Mouse (Mus musculus) midbrain, embryonic 14.5 days (tissue): Measurements from ENCODE around the gene Akr1d1. TPM values are rescaled to one million over a fixed set of nuclear protein-coding genes. Genes with fewer than 3 reads are reported as not detected.

Experiments used
- ATAC-seq: fragments of 200-750 bp; cut with Nextera tagmentation; 2 replicates; pipeline ENCODE4 v1.8.0; 2017; ENCODE audit warnings: moderate number of reproducible peaks, moderate library complexity; ENCODE audit not compliant: low FRiP score, low TSS enrichment
- DNase-seq: peaks from one replicate; pipeline ENCODE4 v3.0.0-alpha.2; 2015
- H3K27ac ChIP-seq: fragments of 300-500 bp; sonication (generic); replicated peaks from 2 replicates; pipeline ENCODE4 v1.5.1; 2014; ENCODE audit warnings: mild to moderate bottlenecking, low read depth, low read length, moderate library complexity
- H3K27me3 ChIP-seq: fragments of 300-500 bp; sonication (generic); 2 replicates; pipeline ENCODE4 v1.6.1; 2014; ENCODE audit warnings: low read length, control low read depth, mixed read lengths; ENCODE audit not compliant: control insufficient read depth, insufficient read depth
- H3K36me3 ChIP-seq: fragments of 300-500 bp; sonication (generic); 2 replicates; pipeline ENCODE4 v1.6.1; 2014; ENCODE audit warnings: low read length, control low read depth; ENCODE audit not compliant: control insufficient read depth, insufficient read depth
- H3K4me1 ChIP-seq: fragments of 300-500 bp; sonication (generic); 2 replicates; pipeline ENCODE4 v1.6.1; 2014; ENCODE audit warnings: mild to moderate bottlenecking, antibody characterized with exemption, low read length, control low read depth; ENCODE audit not compliant: control insufficient read depth, insufficient read depth
- H3K4me2 ChIP-seq: fragments of 300-500 bp; sonication (generic); 2 replicates; pipeline ENCODE4 v1.6.1; 2014; ENCODE audit warnings: mild to moderate bottlenecking, low read length, moderate library complexity
- H3K4me3 ChIP-seq: fragments of 300-500 bp; sonication (generic); replicated peaks from 2 replicates; pipeline ENCODE4 v1.5.1; 2014; ENCODE audit warnings: low read depth, low read length
- H3K9ac ChIP-seq: fragments of 300-500 bp; sonication (generic); replicated peaks from 2 replicates; pipeline ENCODE4 v1.6.1; 2014; ENCODE audit warnings: mild to moderate bottlenecking, low read length, moderate library complexity
- H3K9me3 ChIP-seq: fragments of 300-500 bp; sonication (generic); 2 replicates; pipeline ENCODE4 v1.6.1; 2016; ENCODE audit warnings: low read length, control low read depth, mixed read lengths; ENCODE audit not compliant: control insufficient read depth
- WGBS: fragments of 180-500 bp; shearing (Covaris S2); extraction: QIAGEN DNeasy Blood & Tissue Kit; methylation state at CpG from one replicate; pipeline ENCODE4 v1.1.7; 2014; 5-methylcytosine and 5-hydroxymethylcytosine counted together
- polyA plus RNA-seq: library from polyadenylated mRNA; unstranded; fragments of >200 nt; fragmentation: Nextera tagmentation; extraction: Ambion mirVana; gene quantifications from 2 replicates; pipeline ENCODE4 v1.2.1, GENCODE M21; 2014

The Akr1d1 gene
- polyA plus RNA-seq, 1 experiment from 2014 or later = not detected

DNA sequence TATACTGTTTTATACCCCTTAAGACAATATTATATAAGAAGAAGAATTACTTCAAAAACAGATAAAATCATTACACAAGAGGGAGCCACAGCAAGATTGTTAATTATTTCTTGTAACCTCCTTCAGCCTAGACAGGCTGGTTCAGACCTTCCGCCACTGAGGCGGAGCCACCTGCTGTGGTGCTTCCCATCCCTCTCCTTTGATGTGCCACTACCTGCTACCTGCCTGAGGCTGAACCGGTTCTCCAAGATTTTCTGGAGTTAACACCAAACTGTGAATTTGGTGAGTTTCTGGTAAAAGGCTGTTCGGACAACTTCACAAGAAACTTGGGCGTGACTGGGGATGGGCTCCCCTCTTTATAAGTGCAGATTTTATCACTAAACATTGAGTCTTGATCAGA, 50.5 kb downstream of the Akr1d1 start:
- no peak for ATAC-seq
- 74% methylated on average over 5 of the region's 5 CpGs for WGBS
- no peaks in the 10 kb centered on the region for H3K27me3 ChIP-seq
- H3K27ac ChIP-seq = no peak overlapping the region
- H3K4me2 ChIP-seq = no peak overlapping the region
- no peaks in the 10 kb centered on the region for H3K36me3 ChIP-seq
- no peaks in the 10 kb centered on the region for H3K4me1 ChIP-seq
- no peak overlapping the region for H3K9ac ChIP-seq
- no peak for DNase-seq
- no peaks in the 10 kb centered on the region for H3K9me3 ChIP-seq
- no peak overlapping the region for H3K4me3 ChIP-seq

DNA sequence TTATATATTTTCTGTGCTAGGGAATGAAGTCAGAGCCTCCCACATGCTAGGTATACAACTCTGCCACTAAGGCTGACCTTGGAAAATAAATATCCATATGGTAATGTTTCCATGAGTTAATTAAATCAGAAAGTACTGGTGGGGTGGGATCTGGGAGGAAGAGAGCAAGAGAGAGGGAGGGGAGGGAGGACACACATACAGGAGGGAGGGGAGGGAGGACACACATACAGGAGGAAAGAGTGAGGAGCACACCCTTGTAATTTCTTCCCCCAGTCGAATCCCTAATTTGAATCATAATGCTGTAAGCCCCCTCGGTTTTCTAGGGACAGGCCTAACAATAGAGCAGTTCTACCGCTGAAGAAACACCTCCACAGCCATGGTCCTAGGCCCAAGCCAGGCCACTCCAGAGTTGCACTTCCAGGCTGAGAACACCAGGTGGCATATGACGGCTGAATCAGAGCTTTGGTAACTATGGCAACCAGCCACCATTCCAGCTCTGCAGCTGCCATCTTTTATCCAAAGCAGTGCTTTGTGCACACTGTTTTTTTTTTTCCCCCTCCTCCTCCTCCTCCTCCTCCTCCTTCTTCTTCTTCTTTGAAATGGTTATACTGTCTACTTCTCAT, 59.5 kb downstream of the Akr1d1 start:
- DNase-seq (peak; percentile 97), ATAC-seq (peak; percentile 78)
- H3K4me3 ChIP-seq = no peak overlapping the region
- H3K4me1 ChIP-seq = peaks cover 38% of the 10 kb centered on the region
- no peaks in the 10 kb centered on the region for H3K27me3 ChIP-seq
- no peak overlapping the region for H3K9ac ChIP-seq
- WGBS = 2% methylated on average over 4 of the region's 4 CpGs
- no peaks in the 10 kb centered on the region for H3K9me3 ChIP-seq
- no peaks in the 10 kb centered on the region for H3K36me3 ChIP-seq
- peak overlapping the region; percentile 86 for H3K27ac ChIP-seq
- peak overlapping the region; percentile 20; the same call in 1 of the 2 replicates for H3K4me2 ChIP-seq

DNA sequence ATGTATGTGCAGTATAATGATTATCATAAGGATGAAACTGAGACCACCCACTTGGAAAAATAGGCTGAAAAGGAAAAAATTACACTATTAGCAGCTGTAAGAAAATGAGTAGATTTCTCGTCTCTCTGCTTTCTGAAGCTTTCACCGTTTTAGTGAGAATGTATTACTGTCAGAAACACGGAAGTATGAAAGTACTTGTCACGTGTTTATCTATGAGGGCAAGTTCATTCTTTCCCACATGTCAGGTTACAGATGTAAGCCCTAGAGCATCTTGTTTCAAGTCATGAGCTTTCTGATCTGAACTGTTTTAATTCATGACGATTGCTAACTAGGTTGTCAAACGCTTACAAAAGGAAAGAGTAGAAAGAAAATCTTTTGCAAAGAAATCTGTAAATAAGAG, 60.8 kb downstream of the Akr1d1 start:
- Histone ChIP-seq H3K9me3 (no peaks in the 10 kb centered on the region), H3K27ac (peak overlapping the region; percentile 41; the same call in 1 of the 2 replicates), H3K9ac (no peak overlapping the region), H3K4me2 (peak overlapping the region; percentile 4; the same call in 1 of the 2 replicates), H3K4me3 (no peak overlapping the region), H3K4me1 (peaks cover 42% of the 10 kb centered on the region), H3K36me3 (no peaks in the 10 kb centered on the region), H3K27me3 (no peaks in the 10 kb centered on the region)
- peak; percentile 16 for DNase-seq
- WGBS = 58% methylated on average over 6 of the region's 6 CpGs
- no peak for ATAC-seq

DNA sequence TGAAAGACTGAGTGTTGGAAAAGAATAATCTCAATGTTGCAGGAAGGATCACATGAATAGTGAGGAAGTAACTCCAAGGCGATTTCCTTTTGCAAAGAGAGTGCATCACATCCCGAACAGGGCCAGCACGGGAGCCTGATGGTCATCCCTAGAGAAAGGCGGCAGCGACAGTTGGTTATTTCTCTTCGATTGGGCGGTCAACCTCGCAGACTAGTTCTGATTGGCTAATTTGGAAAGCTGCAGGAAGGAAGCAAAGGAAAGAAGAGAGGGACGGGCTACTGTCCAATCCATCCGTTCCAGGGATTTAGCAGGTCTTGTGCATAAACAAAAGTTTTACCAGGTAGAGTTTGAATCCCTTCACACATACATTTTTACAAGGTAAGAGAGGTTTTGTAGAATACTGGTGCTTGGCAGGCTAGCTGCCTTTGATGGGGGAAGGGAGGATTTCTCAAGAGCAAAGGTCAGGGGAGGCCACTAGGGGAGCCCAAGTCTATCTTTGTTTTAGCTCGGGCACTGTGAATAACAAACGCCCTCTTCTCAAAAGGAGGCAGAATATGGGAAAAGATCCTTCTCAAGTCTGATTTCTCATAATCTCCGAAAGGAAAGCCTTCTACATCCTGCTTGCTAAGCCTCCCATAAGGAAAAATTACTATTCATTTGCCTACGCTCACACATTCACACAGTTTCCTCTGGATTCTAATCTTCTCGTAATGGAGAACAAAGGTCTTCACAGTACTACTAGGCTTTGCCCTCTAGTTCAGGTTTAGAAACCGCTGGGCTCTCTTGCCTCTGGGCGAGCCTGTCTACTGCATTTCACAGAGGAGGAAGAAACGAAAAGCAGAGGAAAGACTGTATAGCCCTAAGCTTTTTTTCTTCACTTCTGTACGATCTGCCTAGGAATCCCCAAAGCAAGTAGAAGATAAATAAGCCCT, 62.4 kb downstream of the Akr1d1 start:
- 6% methylated on average over 19 of the region's 19 CpGs for WGBS
- Histone ChIP-seq H3K27ac (peak overlapping the region; percentile 92), H3K27me3 (no peaks in the 10 kb centered on the region), H3K4me1 (peaks cover 42% of the 10 kb centered on the region), H3K36me3 (no peaks in the 10 kb centered on the region), H3K9me3 (no peaks in the 10 kb centered on the region), H3K9ac (peak overlapping the region; percentile 27; the same call in 1 of the 2 replicates), H3K4me3 (peak overlapping the region; percentile 18), H3K4me2 (peak overlapping the region; percentile 45)
- ATAC-seq = peak; percentile 69
- peak; percentile 88 for DNase-seq

DNA sequence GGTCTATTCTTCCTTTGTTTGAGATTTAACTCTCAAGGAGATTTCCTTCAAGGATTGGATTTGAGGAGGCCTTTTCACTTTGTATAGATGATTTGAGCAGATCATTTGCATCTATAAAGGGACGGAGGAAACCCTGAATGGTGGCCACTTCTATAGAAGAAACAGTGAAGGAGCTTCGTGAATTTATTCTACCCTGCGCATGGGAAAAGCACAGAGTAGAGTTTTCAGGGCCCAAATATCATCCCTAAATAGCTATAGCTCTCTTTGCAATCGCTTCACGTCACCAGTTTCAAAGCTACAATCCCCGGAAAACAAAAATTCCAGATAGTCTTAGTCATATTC, 63.0 kb downstream of the Akr1d1 start:
- WGBS = 6% methylated on average over 6 of the region's 6 CpGs
- Histone ChIP-seq H3K4me2 (peak overlapping the region; percentile 45), H3K27me3 (no peaks in the 10 kb centered on the region), H3K9ac (no peak overlapping the region; the same call in 1 of the 2 replicates), H3K27ac (peak overlapping the region; percentile 92), H3K4me3 (peak overlapping the region; percentile 18), H3K4me1 (peaks cover 42% of the 10 kb centered on the region), H3K36me3 (no peaks in the 10 kb centered on the region), H3K9me3 (no peaks in the 10 kb centered on the region)
- peak; percentile 72 for DNase-seq
- ATAC-seq = 0 out of 2 replicates have a peak, but pooled peaks have one; percentile 6

DNA sequence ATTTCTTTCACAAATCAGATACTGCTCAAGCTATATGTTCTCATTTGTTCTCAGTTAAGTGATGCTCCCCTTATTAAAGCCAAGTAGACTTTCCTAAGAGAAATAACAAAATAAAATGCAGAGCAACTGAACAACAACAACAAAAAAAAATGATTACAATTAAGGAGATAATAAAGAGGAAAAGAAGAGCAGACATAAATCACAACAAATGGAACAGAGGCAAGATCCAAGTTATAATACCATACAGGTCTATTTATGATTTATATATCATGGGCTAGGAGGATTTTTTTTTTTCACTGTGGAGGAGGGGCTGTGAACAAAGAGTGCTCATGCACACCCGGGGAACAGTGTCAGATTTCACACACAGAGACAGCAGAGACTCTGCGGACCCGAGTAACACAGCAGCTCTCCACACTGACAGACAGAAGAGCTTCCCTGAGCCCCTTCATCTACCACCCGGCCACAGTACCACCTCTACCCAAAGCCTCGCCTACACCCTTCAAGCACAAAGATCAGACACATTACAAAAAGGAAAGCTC, 63.6 kb downstream of the Akr1d1 start:
- H3K9me3 ChIP-seq = no peaks in the 10 kb centered on the region
- H3K4me3 ChIP-seq = no peak overlapping the region
- DNase-seq (peak; percentile 66), ATAC-seq (no peak; the same call in 1 of the 2 replicates)
- H3K36me3 ChIP-seq = no peaks in the 10 kb centered on the region
- peaks cover 42% of the 10 kb centered on the region for H3K4me1 ChIP-seq
- H3K9ac ChIP-seq = peak overlapping the region; percentile 37; the same call in 1 of the 2 replicates
- H3K27me3 ChIP-seq = no peaks in the 10 kb centered on the region
- WGBS = 2% methylated on average over 5 of the region's 5 CpGs
- peak overlapping the region; percentile 45 for H3K4me2 ChIP-seq
- H3K27ac ChIP-seq = peak overlapping the region; percentile 92

DNA sequence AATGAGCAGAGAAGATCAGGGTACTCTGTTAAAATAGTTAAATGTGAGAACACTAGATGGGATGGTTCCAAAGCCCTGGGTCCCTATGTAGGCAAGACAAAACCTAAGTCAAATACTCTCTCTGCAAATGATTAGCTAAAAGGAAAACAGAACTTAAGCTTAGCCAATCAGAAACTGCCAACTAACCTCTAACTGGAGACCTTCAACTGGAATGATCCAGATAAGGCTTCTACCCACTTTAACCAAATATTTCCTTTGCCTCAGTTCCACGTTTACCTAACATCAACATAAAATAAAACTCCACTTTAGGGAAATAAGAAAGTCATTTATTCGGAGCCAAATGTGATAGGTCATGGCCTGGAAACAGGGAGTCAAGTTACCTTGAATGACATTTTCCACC, 67.1 kb downstream of the Akr1d1 start:
- WGBS = 88% methylated on average over 2 of the region's 2 CpGs
- no peak overlapping the region for H3K4me2 ChIP-seq

DNA sequence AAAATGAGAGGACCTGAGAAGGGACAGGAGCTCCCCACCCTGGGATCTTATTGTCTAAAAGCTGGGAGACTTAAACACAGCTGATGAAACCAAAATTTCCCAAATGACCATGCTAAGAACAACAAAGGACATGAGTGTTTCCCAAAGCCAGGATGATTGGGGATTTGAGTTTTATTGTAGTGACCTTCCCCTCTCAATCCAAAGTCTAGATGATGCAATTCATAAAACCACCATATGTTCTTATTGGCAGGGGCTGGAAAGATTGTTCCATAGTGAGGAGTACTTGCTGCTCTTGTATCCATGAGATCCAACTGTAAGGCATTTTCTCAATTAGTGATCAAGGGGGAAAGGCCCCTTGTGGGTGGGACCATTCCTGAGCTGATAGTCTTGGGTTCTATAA, 68.1 kb downstream of the Akr1d1 start:
- Histone ChIP-seq H3K9ac (no peak overlapping the region), H3K27me3 (no peaks in the 10 kb centered on the region), H3K4me3 (no peak overlapping the region), H3K36me3 (no peaks in the 10 kb centered on the region), H3K4me1 (peaks cover 18% of the 10 kb centered on the region), H3K9me3 (no peaks in the 10 kb centered on the region), H3K4me2 (no peak overlapping the region), H3K27ac (no peak overlapping the region)
- DNase-seq (no peak), ATAC-seq (no peak)

More for the DNA sequence above, 67.1 kb downstream of the Akr1d1 start:
- Histone ChIP-seq H3K36me3 (no peaks in the 10 kb centered on the region), H3K9me3 (no peaks in the 10 kb centered on the region), H3K27ac (no peak overlapping the region), H3K4me1 (peaks cover 27% of the 10 kb centered on the region), H3K9ac (no peak overlapping the region), H3K27me3 (no peaks in the 10 kb centered on the region), H3K4me3 (no peak overlapping the region)
- DNase-seq (no peak), ATAC-seq (no peak)
